Mouse (Mus musculus) cerebellum, postnatal 14 days (tissue): ENCODE results near the gene Olfr657.

ENCODE experiments used
- DNase-seq, 2 experiments: peaks; one replicate each; pipeline ENCODE4 v3.0.0; 2021; ENCODE audit warnings: mixed read lengths in 2 of 2

Gene Olfr657

DNA sequence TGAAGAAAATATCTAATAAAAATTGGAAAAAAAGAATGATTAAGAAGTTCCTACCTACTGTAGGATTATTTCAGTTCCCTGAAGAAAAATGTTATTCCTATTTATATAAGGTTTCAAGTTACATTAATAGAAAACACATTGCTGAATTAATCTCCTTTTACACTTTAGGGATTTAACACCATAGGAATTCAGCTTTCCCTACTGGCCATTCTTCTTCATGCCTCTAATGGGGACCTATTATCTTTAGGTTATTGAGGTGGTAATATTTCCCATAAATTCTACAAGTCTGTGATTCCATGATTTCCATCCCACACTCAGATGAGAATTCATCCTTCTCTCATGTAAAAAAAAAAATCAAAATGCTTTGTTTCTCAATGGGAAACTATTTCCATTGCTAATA, at the start of gene Olfr657:
Olfr657 (plus strand) TSS at position 301 of the 400 bp plus-strand sequence.
- no peak for DNase-seq

DNA sequence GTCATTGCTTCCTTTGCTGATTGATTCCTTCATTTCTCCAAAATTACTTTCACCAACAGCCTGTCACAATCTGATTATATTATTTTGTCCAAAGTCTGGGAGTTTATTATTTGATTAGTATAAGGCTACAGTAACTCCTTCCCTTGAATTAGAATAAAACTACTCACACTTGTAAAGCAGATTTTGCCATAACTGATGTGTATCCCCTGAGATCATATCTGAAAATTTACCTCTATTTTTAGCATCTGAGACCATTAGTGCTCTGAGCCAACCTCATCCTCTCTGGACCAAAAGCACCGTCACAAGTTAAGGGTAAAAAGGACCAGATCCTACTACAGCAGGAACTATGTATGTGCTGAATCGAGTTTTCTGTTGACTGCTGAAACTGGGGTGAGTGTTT, 47.6 kb upstream of the Olfr657 start, which contains the start of gene Olfr653:
Olfr653 (plus strand) TSS at position 301 of the 400 bp plus-strand sequence.
- DNase-seq = no peak

DNA sequence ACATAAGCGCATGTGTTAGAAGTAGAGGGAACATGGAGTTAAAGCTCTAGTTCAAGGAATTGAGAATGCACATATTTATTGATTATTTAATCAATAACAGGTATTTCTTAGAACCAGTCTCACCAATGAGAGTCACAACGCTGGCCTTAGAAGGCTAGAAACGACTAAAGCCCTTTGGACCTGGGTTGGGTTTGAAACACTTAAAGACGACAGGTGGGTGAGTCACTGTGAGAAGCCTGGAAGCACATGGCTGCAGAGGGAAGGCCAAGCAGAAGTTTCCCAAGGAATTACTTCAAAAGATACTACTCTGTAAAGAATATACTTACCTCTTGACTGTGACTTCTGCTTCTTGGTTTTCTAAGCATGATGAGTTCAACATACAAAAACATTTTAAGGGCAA, 43.7 kb upstream of the Olfr657 start:
- no peak for DNase-seq

DNA sequence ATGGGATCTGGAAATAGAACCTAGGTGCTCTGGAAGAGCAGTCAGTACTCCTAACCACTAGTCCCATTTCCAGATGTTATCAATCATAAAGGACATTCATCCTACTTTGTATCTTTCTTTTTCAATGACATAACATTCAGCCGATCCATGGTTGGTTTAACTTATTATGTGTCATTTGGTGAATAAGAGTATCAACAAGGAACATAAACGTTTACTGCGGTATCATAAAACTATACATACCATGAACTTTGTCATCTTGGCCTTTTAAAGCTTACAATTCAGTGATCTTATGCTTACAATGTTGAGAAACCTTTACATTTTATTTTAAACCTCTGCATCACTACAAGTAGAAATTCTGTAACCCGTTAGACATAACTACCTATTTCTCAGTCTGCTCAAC, 43.2 kb upstream of the Olfr657 start:
- DNase-seq = no peak

DNA sequence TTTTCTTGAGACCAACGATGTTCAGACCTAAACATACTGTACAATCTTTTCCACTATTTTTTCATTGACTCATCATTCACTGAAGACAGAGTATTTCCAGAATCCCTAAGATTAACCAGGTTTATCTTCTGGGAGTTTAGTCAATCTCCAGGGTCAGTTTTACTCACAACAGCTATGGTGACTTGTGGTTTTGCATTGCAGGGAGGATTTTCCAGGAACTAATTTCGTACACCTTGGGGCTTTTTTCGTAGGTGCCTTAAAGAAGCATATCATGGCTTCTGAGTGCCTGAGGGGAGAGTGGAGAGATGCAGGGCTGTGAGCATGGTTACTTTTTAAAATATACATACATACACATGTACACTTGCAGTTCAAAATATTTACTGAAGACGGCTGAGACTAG, 37.9 kb upstream of the Olfr657 start, which contains the start of gene Olfr654:
Olfr654 (plus strand) TSS at position 301 of the 400 bp plus-strand sequence.
- DNase-seq = no peak

DNA sequence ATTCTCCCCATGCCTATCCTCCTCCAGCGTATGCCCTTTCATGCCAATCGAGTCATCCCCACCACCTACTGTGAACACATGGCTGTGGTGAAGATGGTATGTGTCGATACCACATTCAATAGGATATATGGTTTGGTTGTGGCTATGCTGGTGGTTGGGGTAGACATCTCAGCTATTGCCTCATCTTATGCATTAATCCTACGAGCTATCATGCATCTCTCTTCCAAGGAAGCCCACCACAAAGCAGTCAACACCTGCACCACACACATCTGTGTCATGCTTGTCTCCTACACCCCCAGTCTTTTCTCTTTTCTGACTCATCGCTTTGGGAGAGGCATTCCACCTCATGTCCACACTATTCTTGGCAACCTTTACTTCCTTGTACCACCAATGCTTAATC, 36.3 kb upstream of the Olfr657 start:
- no peak for DNase-seq

DNA sequence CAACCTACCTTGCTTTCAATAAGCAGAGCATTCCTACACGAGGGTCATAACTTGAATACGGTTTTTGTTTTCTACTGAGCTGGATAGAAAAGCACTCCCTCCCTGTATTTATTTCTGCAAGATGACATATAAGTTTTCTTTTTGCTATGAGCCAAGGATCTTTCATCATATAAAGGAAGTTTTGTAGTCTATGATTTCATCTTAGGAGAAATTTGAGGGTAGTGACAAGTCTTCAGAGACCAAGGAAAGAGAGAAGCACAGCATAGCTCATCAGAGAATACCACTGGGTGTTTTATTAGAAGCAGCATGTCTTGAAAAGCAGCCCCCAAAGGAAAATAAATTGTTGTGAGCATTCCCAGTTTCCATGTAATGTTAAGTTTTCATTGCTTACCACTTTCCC, 22.9 kb upstream of the Olfr657 start, which contains the start of gene Olfr655:
Olfr655 (minus strand) TSS at position 101 of the 400 bp plus-strand sequence.
- no peak for DNase-seq

DNA sequence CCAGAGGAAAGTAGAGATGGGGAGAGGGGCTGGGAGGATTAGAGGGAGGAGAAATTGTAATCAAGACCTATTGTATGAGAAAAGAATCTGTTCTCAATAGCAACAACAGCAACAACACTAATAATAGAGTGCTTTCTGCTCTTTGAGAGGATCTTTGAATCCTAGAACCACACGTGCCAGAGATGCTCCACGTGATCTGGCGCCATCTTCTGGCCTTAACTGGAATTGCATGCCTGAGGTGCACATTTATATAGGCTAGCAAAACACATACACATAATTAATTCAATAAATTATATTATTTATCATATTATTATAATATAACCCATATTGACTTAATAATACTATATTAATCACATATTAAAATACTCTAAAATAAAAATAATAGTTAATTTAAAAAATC, 21.4 kb upstream of the Olfr657 start:
- DNase-seq = peak in 1 of 2 experiments; percentile 6

DNA sequence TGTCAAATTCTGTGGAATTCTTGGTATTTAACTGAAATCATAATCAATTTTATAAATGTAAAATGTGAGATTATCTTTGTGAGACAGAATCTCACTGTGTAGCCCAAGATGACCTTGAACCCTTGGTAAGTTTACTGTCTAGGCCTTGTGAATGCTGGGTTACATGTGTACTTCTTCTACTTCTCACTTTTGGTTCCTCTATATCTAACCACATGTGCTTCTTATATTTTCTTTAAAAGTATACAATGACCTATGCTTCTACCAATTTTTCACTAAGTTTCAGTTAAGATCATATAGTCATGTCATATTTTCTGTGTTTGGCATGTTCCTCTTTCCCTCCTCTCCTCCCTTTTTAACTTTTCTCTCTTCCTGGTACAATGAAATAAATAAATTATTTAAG, 19.9 kb upstream of the Olfr657 start:
- no peak for DNase-seq

DNA sequence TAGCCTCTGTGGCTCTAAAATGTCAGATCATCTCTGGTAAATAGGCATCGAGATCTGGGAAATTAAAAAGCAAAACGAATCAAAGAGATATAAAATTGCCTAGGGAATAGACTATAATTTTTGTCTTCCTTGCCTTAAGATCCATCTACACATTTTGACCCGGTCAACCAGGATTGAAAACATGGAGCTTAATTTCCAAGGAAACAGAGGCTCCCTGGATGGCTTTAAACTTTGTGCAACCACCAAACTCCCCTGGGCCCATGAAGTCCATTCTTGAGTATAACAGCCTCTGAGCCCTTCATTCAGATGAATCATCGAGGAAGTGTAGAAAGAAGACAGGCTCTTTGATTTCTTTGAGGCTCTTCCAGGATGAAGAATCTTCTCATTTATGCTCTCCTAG, 10.9 kb upstream of the Olfr657 start, which contains the start of gene Olfr656:
Olfr656 (plus strand) TSS at position 301 of the 400 bp plus-strand sequence.
- no peak for DNase-seq

DNA sequence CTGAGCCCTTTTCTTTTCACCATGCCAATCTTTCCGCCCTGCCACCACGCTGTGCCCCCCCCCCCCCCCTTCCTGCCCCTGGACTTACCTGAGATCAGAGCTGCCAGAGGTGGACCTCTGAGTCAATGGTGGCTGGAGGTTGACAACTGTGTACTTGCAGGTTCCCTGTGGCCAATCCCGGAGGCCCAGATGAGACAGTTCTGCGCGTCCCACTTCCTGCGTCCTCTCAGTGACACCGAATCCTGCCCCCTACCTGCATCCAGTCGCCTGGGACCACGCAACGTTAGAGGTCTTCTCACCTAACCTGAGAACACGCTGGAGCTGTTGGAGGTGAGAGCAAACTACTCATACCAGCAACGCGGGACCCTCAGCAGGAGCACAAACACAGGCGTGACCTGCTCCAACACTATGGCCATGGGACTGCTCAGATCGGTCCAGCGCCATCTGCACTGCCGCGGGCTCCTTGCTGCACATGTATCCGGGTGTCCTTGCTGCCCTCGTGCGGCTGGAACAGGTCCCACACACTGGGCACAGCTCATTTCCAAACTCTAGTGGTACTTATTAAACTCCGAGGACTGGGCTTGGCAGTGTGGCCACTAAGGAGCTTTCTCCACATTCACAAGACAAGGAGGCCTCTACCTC, 22.4 kb downstream of the Olfr657 start, which contains the start of gene Olfr658:
Olfr658 (minus strand) TSS at position 465 of the 642 bp plus-strand sequence.
- peak; percentile 4 to 17 for DNase-seq

DNA sequence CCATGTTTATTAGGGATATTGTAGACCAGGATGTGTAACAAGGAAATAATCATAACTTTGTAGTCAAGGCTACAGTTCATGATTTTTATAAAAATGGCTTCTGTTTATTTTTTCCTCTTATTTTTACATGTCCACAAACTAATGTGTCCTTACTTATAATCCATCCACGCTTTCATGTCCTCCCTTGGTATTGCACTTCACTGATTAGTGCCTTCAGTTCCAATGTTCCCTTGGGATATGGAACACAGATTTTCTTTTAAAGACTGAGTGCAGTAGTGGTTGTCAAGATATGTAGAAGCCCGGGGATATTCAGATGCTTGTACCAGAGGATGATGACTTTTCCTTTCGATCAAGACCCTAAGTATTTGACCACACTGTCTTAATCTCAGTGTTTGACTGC, 41.9 kb downstream of the Olfr657 start, which contains the start of gene Olfr659:
Olfr659 (plus strand) TSS at position 301 of the 400 bp plus-strand sequence.
- DNase-seq = no peak

DNA sequence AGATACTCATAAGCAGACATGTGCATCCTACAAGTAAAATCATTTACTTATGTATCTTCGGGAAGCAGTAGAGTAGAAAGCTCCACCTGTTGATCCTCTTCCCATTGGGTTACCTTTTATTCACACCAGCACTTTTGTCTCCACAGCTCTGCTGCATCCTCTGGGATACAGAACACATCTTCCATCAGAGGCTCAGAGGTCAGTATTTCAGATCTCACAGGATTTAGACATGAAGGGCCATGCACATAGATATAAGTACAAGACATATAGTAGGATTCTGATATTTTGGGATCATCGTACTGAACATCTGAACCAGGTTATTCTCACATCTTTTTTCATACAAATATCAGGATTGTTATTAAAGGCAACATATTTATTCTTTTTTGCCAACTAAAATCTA, 61.6 kb downstream of the Olfr657 start, which contains the start of gene Olfr661:
Olfr661 (plus strand) TSS at position 301 of the 400 bp plus-strand sequence.
- no peak for DNase-seq
